In the genomic region with DNA sequence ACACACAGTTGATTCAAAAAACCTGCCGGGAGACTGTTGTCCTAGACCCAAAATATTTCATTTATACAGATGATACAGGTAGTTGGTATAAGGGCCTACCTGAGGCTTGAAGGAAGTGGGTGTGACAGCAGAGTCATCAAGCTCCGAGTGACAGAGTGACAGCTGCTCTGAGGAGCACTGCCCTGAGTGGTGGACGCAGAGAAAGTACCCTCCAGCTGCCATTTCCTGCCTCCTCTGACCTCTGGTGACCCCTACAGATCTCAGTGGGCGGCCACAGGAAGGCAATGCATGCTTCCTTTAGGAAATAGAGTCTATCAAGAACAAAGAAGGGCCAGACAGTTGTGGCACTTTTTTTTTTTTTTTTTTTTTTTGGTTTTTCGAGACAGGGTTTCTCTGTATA, we compare ENCODE assay signal across 13 mouse cellular contexts. TPM values are rescaled to one million over a fixed set of nuclear protein-coding genes. Genes with fewer than 3 reads are reported as not detected.
DNase-seq lines count a peak whose midpoint lies in the region; TF ChIP-seq lines count a peak whose summit lies in the region.
"Had no signal": no experiment of that assay in that cellular context is flagged by ENCODE, and none has a peak within 500 bp of the region (broad histone marks: within the 10 kb centered on the region; RNA-seq: fewer than 3 reads in every experiment).

No protein-coding gene starts in this region.

- no peaks in the 10 kb centered on the region for H3K27me3 ChIP-seq in thymus, adult 2 months (ENCODE audit: control insufficient read depth, insufficient read depth, low read length)
- H3K27me3 ChIP-seq: hindbrain, embryonic 13.5 days had no signal

- no peaks in the 10 kb centered on the region for H3K36me3 ChIP-seq in thymus, adult 2 months (ENCODE audit: control insufficient read depth, insufficient read depth, low read length)
- H3K36me3 ChIP-seq: hindbrain, embryonic 13.5 days had no signal

- no peak for TF ChIP-seq POLR2A in thymus, adult 2 months (IDR thresholded peaks at IDR 0.05; ENCODE audit: control insufficient read depth, extremely low read depth, insufficient read depth, low read length, poor library complexity)

- DNase-seq in heart, adult 18-20 months: peak; percentile 0 to 1
- DNase-seq in heart, postnatal 14 days: no peak
- DNase-seq in thymus, postnatal 14 days: peak; percentile 1
- no peak for DNase-seq in thymus, adult 2 months
- peak; percentile 3 for DNase-seq in gastrocnemius, postnatal 14 days
- peak; percentile 41 to 64 for DNase-seq in lung, postnatal 4 days
- no peak for DNase-seq in cerebellum, postnatal 36 days
- no peak for DNase-seq in frontal cortex, postnatal 36 days (ENCODE audit: low spot score in 2 of 2)
- DNase-seq: liver, postnatal 0 days had no signal

- intact Hi-C loops in heart, postnatal 14 days (cut with DNase I): no loop called here
- intact Hi-C loops in gastrocnemius, postnatal 14 days (cut with DNase I; ENCODE audit: low total_unique reads): no loop called here

- WGBS in thymus, adult 2 months: 48% methylated on average over 5 of the region's 5 CpGs

- no peak for TF ChIP-seq CTCF in thymus, adult 2 months (IDR thresholded peaks at IDR 0.05; ENCODE audit: borderline replicate concordance, control insufficient read depth, extremely low read depth, insufficient read depth, low read length, poor library complexity)

- H3K4me1 ChIP-seq in thymus, adult 2 months (replicated peaks; ENCODE audit: control insufficient read depth, insufficient read depth, low read length): no peaks in the 10 kb centered on the region
- H3K4me1 ChIP-seq: hindbrain, embryonic 13.5 days had no signal

- no peak overlapping the region for H3K4me3 ChIP-seq in thymus, adult 2 months (ENCODE audit: control insufficient read depth, insufficient read depth, low read length)
- H3K4me3 ChIP-seq: heart, adult 2 months; hindbrain, embryonic 13.5 days; layer of hippocampus, adult 2 months had no signal

- H3K27ac ChIP-seq in thymus, adult 2 months (ENCODE audit: control insufficient read depth, insufficient read depth, low read length): no peak overlapping the region
- H3K27ac ChIP-seq: heart, adult 2 months; hindbrain, embryonic 13.5 days; layer of hippocampus, adult 2 months had no signal

RNA-seq across cellular contexts. Expression of gene Ptgis, which starts 25.4 kb away (rescaled TPM):
- 10 to 100 TPM; 11.2 to 13.0 TPM for total RNA-seq in heart, adult 18-20 months (2021)
- 10 to 100 TPM; 24.5 to 25.5 TPM for total RNA-seq in heart, postnatal 14 days (2021)
- 6.1 and 9.9 TPM in 2 replicates for polyA plus RNA-seq in thymus, adult 2 months (2012; rRNA removed)
- 10 to 100 TPM in 1 of 2 experiments, 1 to 10 TPM in 1; 8.0 to 11.1 TPM for total RNA-seq in gastrocnemius, postnatal 14 days (2021)
- total RNA-seq: neutrophil, adult 5-6 weeks had no signal

Comparison
In these comparisons a context has a peak if more than half of its experiments do, and no peak if none do; other contexts are left out.
1. DNase-seq: peak in heart, adult 18-20 months (2 of 2), thymus, postnatal 14 days (single experiment), gastrocnemius, postnatal 14 days (single experiment) and lung, postnatal 4 days (2 of 2); none in heart, postnatal 14 days (0 of 2), thymus, adult 2 months (single experiment), cerebellum, postnatal 36 days (0 of 2) and frontal cortex, postnatal 36 days (0 of 2).